Mouse (Mus musculus): Measurements from ENCODE around the gene Krt33a.

DNA sequence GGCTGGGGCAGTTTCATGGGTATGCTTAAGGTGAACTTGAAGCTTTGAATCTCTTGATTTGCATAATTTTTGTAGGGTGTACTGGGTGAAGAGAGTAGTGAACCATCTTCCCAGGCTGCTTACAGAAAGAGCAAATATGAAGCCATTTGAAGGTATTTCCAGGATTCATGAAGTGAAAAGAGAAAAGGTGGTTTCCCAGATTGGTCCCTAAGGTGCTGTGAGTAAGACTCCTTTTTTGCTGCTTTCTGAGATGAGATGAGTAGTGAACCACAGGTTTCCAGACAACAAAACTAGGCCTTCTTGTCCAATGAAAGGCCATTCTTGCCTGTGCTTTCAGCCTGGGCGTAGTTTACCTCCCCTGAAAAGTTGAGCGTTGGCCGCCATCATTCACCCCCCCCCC, 27.5 kb downstream of the Krt33a start:
- TF ChIP-seq CTCF (IDR thresholded peaks at IDR 0.05; ENCODE audit: control insufficient read depth, insufficient read depth, insufficient replicate concordance, low read depth, low read length): no peak
- TF ChIP-seq POLR2A (IDR thresholded peaks at IDR 0.05; ENCODE audit: control insufficient read depth, low read depth, low read length): no peak

All from testis, adult 2 months (tissue).